Mouse (Mus musculus): ENCODE data around the gene Glis1. TPM values are rescaled to one million over a fixed set of nuclear protein-coding genes. Genes with fewer than 3 reads are reported as not detected.

Glis1 gene
- polyA plus RNA-seq, 1 experiment from 2014 or later = 0.20 TPM

DNA sequence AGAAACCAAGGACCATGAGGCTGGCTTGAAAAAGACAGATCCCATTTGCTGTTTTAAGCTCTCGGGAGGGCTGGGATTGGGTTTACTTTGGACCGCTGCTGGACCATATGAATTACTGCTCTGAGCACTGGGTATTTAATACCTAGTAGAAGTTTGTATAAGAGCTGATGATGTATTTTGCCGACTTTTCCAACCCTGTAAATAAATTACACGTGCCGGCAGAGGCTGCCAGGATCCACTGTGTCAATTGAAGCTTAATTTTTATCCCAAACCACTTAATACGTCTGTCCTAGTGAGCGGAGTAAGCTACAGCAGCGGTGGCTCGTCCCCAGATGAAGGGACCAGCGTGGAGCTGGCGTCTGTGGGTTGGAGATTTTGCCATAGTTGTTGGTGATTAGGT, 7.9 kb downstream of the Glis1 start:
- H3K4me1 ChIP-seq (ENCODE audit: control insufficient read depth, insufficient read depth, low read length) = peaks cover 5% of the 10 kb centered on the region; the same call in 1 of the 2 replicates

DNA sequence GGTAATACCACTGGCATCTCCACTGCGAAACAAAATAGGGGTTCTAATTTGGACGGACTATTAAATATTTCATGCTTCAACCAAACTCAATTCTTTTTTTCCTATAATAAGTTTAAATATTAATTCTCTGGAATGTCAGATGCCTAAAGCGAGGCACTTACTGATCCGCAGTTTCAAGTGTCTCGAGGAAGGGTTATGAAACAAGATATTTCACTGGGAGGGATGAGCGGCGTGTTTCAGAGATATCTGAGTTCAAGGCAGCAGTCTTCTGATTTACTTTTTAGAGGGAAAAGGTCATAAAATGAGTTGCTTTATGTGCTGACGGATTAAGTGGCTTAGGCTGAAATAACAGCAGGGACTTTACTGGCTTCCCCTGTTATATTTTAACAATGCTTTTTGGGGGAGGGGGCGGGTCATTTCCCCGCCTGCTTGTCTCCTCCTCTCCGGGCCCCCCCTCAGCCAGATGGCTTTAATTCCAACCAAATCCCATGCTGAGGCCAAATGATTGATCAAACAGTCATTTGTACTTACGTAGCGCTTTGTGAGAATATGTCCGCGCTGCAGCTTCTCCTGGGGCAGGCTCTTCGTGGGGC, 8.6 kb downstream of the Glis1 start:
- no peak for ATAC-seq (ENCODE audit: insufficient number of reproducible peaks, insufficient read depth, low FRiP score, low read depth)
- no peaks in the 10 kb centered on the region for H3K36me3 ChIP-seq (ENCODE audit: control insufficient read depth, insufficient read depth, low read length)
- no peak overlapping the region for H3K4me3 ChIP-seq (ENCODE audit: low read depth, low read length)
- no peaks in the 10 kb centered on the region for H3K9me3 ChIP-seq (ENCODE audit: control insufficient read depth, low read depth, low read length)
- H3K27ac ChIP-seq (ENCODE audit: low read length) = no peak overlapping the region
- H3K9ac ChIP-seq (replicated peaks; ENCODE audit: low read depth, low read length) = no peak overlapping the region
- peak overlapping the region; percentile 10; the same call in 1 of the 2 replicates for H3K4me2 ChIP-seq (replicated peaks; ENCODE audit: low read depth, low read length)
- peaks cover 12% of the 10 kb centered on the region for H3K27me3 ChIP-seq (ENCODE audit: control insufficient read depth, insufficient read depth, low read length)
- H3K4me1 ChIP-seq (ENCODE audit: control insufficient read depth, insufficient read depth, low read length) = peaks cover 5% of the 10 kb centered on the region; the same call in 1 of the 2 replicates
- 32% methylated on average over 16 of the region's 16 CpGs for WGBS

More for the DNA sequence above, 7.9 kb downstream of the Glis1 start:
- Histone ChIP-seq H3K9ac (replicated peaks; ENCODE audit: low read depth, low read length) (no peak overlapping the region), H3K27me3 (ENCODE audit: control insufficient read depth, insufficient read depth, low read length) (peaks cover 18% of the 10 kb centered on the region), H3K4me2 (replicated peaks; ENCODE audit: low read depth, low read length) (no peak overlapping the region), H3K36me3 (ENCODE audit: control insufficient read depth, insufficient read depth, low read length) (no peaks in the 10 kb centered on the region), H3K4me3 (ENCODE audit: low read depth, low read length) (no peak overlapping the region), H3K27ac (ENCODE audit: low read length) (no peak overlapping the region), H3K9me3 (ENCODE audit: control insufficient read depth, low read depth, low read length) (no peaks in the 10 kb centered on the region)
- WGBS = 44% methylated on average over 11 of the region's 11 CpGs
- no peak for ATAC-seq (ENCODE audit: insufficient number of reproducible peaks, insufficient read depth, low FRiP score, low read depth)

DNA sequence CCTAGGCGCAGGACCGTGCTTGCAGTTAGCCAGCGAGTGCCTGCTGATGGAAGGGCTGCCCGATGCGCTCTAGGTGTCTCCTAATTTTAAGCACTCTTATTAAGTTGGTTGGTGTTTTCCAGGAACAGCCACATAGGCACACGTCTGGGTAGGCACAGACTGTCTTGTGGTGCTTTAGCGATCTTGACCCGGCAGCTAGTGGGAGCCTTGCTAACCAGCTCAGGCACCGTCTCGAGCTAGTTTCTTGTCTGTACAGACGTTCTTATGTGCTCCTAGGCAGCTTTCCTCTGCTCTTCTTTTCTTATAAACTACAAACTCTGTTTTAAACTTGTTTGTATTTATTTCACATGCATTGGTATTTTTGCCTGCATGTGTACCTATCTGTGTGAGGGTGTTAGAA, 9.2 kb downstream of the Glis1 start:
- Histone ChIP-seq H3K4me1 (ENCODE audit: control insufficient read depth, insufficient read depth, low read length) (peaks cover 5% of the 10 kb centered on the region; the same call in 1 of the 2 replicates), H3K27ac (ENCODE audit: low read length) (no peak overlapping the region), H3K4me3 (ENCODE audit: low read depth, low read length) (no peak overlapping the region), H3K9me3 (ENCODE audit: control insufficient read depth, low read depth, low read length) (no peaks in the 10 kb centered on the region), H3K36me3 (ENCODE audit: control insufficient read depth, insufficient read depth, low read length) (no peaks in the 10 kb centered on the region), H3K27me3 (ENCODE audit: control insufficient read depth, insufficient read depth, low read length) (peaks cover 9% of the 10 kb centered on the region), H3K9ac (replicated peaks; ENCODE audit: low read depth, low read length) (no peak overlapping the region), H3K4me2 (replicated peaks; ENCODE audit: low read depth, low read length) (no peak overlapping the region)
- no peak for ATAC-seq (ENCODE audit: insufficient number of reproducible peaks, insufficient read depth, low FRiP score, low read depth)
- 60% methylated on average over 11 of the region's 11 CpGs for WGBS

DNA sequence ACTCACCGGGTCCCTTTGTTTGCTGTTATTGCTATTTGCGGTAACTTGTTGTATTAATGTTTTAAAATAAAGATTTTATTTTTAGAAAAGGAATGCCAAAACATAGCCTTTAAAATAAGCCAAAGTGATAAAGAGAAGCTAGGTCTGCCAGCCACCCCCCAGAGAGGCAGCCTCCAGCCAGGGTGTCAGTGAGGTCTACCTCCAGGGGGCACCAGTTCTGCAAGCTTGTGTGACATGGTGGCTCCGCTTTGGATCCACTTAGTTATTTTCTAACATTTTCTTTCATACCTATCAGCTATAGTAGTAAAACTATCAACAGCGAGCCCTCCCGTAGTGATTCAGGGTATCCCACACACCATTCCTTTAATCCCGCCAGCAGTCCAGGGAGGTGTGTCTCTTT, 14.1 kb downstream of the Glis1 start:
- Histone ChIP-seq H3K9me3 (ENCODE audit: control insufficient read depth, low read depth, low read length) (no peaks in the 10 kb centered on the region), H3K4me3 (ENCODE audit: low read depth, low read length) (no peak overlapping the region), H3K9ac (replicated peaks; ENCODE audit: low read depth, low read length) (no peak overlapping the region), H3K27ac (ENCODE audit: low read length) (no peak overlapping the region), H3K4me2 (replicated peaks; ENCODE audit: low read depth, low read length) (no peak overlapping the region), H3K27me3 (ENCODE audit: control insufficient read depth, insufficient read depth, low read length) (peaks cover 6% of the 10 kb centered on the region; the same call in 1 of the 2 replicates), H3K36me3 (ENCODE audit: control insufficient read depth, insufficient read depth, low read length) (no peaks in the 10 kb centered on the region), H3K4me1 (ENCODE audit: control insufficient read depth, insufficient read depth, low read length) (peaks cover under 1% of the 10 kb centered on the region; the same call in 1 of the 2 replicates)
- ATAC-seq (ENCODE audit: insufficient number of reproducible peaks, insufficient read depth, low FRiP score, low read depth) = no peak
- 90% methylated on average over 6 of the region's 6 CpGs for WGBS

DNA sequence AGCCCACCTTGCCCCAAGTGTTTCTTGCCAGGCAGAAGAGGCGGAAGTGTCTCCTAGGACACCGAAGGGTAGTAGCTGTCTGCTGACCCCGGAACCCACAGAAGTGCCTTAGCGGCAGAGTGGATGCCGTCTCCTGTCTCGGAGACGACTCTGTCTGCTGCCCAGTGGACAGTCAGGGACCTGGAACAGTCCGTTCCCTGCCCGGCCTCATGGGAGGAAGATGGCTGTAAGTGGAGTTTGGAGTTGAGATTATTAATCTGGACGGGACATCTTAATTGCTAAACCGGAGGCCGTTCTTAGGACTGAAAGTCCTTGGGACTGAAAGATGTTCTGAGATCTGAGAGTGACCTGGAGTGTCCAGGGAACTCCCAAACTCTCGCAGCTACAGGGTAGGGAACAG, 15.1 kb downstream of the Glis1 start:
- Histone ChIP-seq H3K4me1 (ENCODE audit: control insufficient read depth, insufficient read depth, low read length) (no peaks in the 10 kb centered on the region), H3K27me3 (ENCODE audit: control insufficient read depth, insufficient read depth, low read length) (peaks cover 6% of the 10 kb centered on the region; the same call in 1 of the 2 replicates), H3K9ac (replicated peaks; ENCODE audit: low read depth, low read length) (no peak overlapping the region), H3K27ac (ENCODE audit: low read length) (no peak overlapping the region), H3K4me3 (ENCODE audit: low read depth, low read length) (no peak overlapping the region), H3K36me3 (ENCODE audit: control insufficient read depth, insufficient read depth, low read length) (no peaks in the 10 kb centered on the region), H3K4me2 (replicated peaks; ENCODE audit: low read depth, low read length) (no peak overlapping the region), H3K9me3 (ENCODE audit: control insufficient read depth, low read depth, low read length) (no peaks in the 10 kb centered on the region)
- ATAC-seq (ENCODE audit: insufficient number of reproducible peaks, insufficient read depth, low FRiP score, low read depth) = no peak
- WGBS = 88% methylated on average over 13 of the region's 13 CpGs

DNA sequence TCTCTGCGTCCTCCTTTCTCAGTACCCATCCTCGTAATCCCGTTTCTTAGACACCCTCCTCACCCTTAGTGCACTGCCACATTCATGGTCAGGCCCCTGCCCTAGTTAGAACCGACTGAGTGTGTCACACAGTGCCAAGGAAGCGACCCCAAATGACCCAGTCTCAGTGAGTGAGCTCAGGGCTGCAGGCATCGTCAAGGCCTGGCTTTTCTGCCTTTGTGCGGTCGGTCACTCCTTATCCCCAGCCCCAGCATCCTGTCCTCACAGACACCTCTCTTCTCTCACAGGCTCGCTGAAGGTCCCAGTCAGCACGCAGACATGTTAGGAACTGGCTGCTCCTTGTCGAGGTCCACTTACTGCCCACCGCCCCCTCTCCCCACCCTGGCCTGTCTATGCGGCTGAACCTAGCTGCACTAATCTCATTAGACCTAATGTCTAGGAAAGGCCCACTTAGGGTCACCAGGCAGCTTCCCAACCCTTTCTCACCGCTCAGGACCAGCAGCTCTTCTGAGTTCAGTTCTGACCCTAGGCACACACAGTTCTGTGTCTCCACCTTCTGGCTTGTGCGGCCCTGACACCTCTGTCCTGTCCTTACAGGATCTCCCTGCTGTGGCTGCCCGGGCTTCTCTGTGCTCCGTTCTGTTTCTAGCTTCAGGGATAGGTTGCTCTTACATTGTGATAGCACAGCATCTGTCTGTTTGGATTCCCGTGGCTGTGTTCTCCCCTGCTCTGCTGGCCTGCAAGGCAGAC, 18.1 kb downstream of the Glis1 start:
- Histone ChIP-seq H3K27me3 (ENCODE audit: control insufficient read depth, insufficient read depth, low read length) (no peaks in the 10 kb centered on the region), H3K4me3 (ENCODE audit: low read depth, low read length) (no peak overlapping the region), H3K36me3 (ENCODE audit: control insufficient read depth, insufficient read depth, low read length) (no peaks in the 10 kb centered on the region), H3K4me2 (replicated peaks; ENCODE audit: low read depth, low read length) (no peak overlapping the region), H3K27ac (ENCODE audit: low read length) (no peak overlapping the region), H3K4me1 (ENCODE audit: control insufficient read depth, insufficient read depth, low read length) (no peaks in the 10 kb centered on the region), H3K9me3 (ENCODE audit: control insufficient read depth, low read depth, low read length) (no peaks in the 10 kb centered on the region), H3K9ac (replicated peaks; ENCODE audit: low read depth, low read length) (no peak overlapping the region)
- 76% methylated on average over 18 of the region's 18 CpGs for WGBS
- ATAC-seq (ENCODE audit: insufficient number of reproducible peaks, insufficient read depth, low FRiP score, low read depth) = no peak

DNA sequence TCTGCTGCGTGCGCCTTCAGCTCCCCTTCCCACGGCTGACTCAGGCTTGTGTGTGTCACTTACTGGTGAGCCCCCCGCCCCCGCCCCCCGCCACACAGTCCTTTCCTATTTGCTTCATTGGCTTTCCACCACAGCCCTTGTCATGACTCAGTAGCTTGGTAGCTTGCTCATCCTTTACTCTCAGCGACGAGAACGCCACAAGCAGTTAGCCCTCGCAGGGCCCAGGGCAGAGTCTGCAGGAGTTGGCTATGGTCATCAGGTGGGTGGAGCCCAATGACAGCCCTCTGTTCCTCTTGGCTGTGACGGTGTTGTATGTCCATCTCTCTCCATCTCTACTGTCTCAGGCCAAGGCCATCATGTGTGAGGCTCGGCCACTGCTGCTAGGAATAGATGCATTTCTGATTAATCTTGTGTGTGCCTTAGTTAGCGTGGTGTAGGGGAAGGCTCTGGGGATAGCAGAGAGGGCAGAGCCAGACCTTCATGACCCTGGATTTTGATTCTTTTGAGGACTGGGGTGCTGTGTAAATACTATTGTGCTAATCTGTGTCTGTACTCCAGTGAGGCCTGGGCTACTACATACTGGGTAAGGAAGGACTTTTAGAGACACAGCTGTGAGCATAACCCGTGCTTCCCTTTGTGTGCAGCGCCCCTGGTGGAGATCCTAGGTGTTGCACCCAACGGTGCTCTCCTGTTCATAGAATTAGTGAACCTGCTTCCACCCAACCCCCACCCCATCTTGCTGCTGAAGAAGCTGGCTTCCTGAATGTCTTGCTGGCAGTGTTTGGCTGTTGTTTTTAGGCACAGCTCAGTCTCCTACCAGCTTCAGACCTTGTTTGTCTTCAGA, 19.0 kb downstream of the Glis1 start:
- H3K4me1 ChIP-seq (ENCODE audit: control insufficient read depth, insufficient read depth, low read length) = no peaks in the 10 kb centered on the region
- H3K4me3 ChIP-seq (ENCODE audit: low read depth, low read length) = no peak overlapping the region
- 67% methylated on average over 16 of the region's 16 CpGs for WGBS
- no peak overlapping the region for H3K27ac ChIP-seq (ENCODE audit: low read length)
- H3K4me2 ChIP-seq (replicated peaks; ENCODE audit: low read depth, low read length) = no peak overlapping the region
- H3K36me3 ChIP-seq (ENCODE audit: control insufficient read depth, insufficient read depth, low read length) = no peaks in the 10 kb centered on the region
- no peaks in the 10 kb centered on the region for H3K27me3 ChIP-seq (ENCODE audit: control insufficient read depth, insufficient read depth, low read length)
- H3K9me3 ChIP-seq (ENCODE audit: control insufficient read depth, low read depth, low read length) = no peaks in the 10 kb centered on the region
- no peak overlapping the region for H3K9ac ChIP-seq (replicated peaks; ENCODE audit: low read depth, low read length)
- peak; percentile 53; the same call in 1 of the 2 replicates for ATAC-seq (ENCODE audit: insufficient number of reproducible peaks, insufficient read depth, low FRiP score, low read depth)

DNA sequence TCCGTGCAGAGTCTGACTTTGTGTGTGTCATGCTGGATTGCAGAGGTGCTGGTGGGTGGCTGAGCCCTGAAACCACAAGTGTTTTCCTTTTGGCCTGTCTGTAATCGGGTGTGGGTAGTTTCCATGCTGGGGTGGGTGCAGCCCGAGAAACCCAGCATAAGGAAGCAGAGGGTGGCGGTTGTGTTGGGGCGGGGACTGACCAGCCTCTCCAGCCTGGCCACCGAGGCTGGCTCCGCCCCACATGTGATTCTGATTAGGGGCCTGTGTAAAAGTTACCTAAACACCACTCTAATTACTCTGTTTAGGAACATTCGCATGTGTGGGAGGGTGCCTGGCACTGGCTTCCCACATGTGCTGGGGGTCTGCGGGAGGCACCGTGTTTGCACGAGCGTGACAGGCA, 23.2 kb downstream of the Glis1 start:
- Histone ChIP-seq H3K36me3 (ENCODE audit: control insufficient read depth, insufficient read depth, low read length) (no peaks in the 10 kb centered on the region), H3K4me1 (ENCODE audit: control insufficient read depth, insufficient read depth, low read length) (no peaks in the 10 kb centered on the region), H3K9ac (replicated peaks; ENCODE audit: low read depth, low read length) (no peak overlapping the region), H3K4me3 (ENCODE audit: low read depth, low read length) (no peak overlapping the region), H3K27ac (ENCODE audit: low read length) (no peak overlapping the region), H3K9me3 (ENCODE audit: control insufficient read depth, low read depth, low read length) (no peaks in the 10 kb centered on the region), H3K27me3 (ENCODE audit: control insufficient read depth, insufficient read depth, low read length) (no peaks in the 10 kb centered on the region), H3K4me2 (replicated peaks; ENCODE audit: low read depth, low read length) (no peak overlapping the region)
- 59% methylated on average over 12 of the region's 12 CpGs for WGBS
- peak; percentile 39; the same call in 1 of the 2 replicates for ATAC-seq (ENCODE audit: insufficient number of reproducible peaks, insufficient read depth, low FRiP score, low read depth)

All from stomach, embryonic 14.5 days (tissue).